Mouse (Mus musculus) ES-Bruce4 (cell line): ENCODE data around the gene Zfp575.

Source experiments
- CTCF ChIP-seq: IDR thresholded peaks from one replicate; pipeline ENCODE4 v1.8.1; 2011; ENCODE audit warnings: low read depth, low read length
- POLR2A ChIP-seq: IDR thresholded peaks from one replicate; pipeline ENCODE4 v1.8.1; 2011; ENCODE audit warnings: low read length; ENCODE audit not compliant: insufficient read depth

DNA sequence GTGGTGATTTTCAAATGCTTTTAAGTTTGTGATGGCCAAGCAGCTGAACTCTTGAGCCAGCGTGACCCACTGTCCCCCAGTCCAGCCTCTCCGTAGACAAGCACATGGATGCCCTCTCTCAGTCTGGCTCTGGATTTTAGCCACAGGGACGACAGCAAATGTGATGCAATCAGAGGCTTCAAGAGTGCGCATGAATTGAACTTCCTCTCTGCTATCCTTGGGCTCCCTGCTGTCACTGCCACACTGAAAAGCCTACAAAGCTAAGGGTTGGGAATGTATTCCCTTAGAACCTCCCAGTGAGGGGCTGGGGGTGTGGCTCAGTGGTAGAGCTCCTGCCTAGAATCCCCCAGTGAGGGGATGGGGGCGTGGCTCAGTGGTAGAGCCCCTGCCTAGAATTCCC is 48.7 kb downstream of the Zfp575 start:
- TF ChIP-seq CTCF (no peak), POLR2A (no peak)
